Mouse (Mus musculus) limb, embryonic 11.5 days (tissue): ENCODE measurements around the gene Cdc42ep3. TPM values are rescaled to one million over a fixed set of nuclear protein-coding genes. Genes with fewer than 3 reads are reported as not detected.

Experiments used
- ATAC-seq: fragments of 200-750 bp; cut with Nextera tagmentation; 2 replicates; pipeline ENCODE4 v1.8.0; 2017; ENCODE audit warnings: low read depth; ENCODE audit not compliant: insufficient number of reproducible peaks, low FRiP score, low TSS enrichment
- DNase-seq: peaks from one replicate; pipeline ENCODE4 v3.0.0-alpha.2; 2015; ENCODE audit warnings: low spot score
- H3K27ac ChIP-seq: fragments of 300-500 bp; sonication (generic); replicated peaks from 2 replicates; pipeline ENCODE4 v1.5.1; 2014; ENCODE audit warnings: low read depth, mild to moderate bottlenecking, low read length
- H3K27me3 ChIP-seq: fragments of 300-500 bp; sonication (generic); 2 replicates; pipeline ENCODE4 v1.6.1; 2014; ENCODE audit warnings: mild to moderate bottlenecking, low read length, mixed read lengths; ENCODE audit not compliant: control insufficient read depth, insufficient read depth
- H3K36me3 ChIP-seq: fragments of 300-500 bp; sonication (generic); 2 replicates; pipeline ENCODE4 v1.6.1; 2014; ENCODE audit warnings: mild to moderate bottlenecking, low read length, moderate library complexity, mixed read lengths; ENCODE audit not compliant: control insufficient read depth, insufficient read depth
- H3K4me1 ChIP-seq: fragments of 300-500 bp; sonication (generic); 2 replicates; pipeline ENCODE4 v1.6.1; 2014; ENCODE audit warnings: low read length, mixed read lengths; ENCODE audit not compliant: control insufficient read depth, insufficient read depth
- H3K4me2 ChIP-seq: fragments of 300-500 bp; sonication (generic); 2 replicates; pipeline ENCODE4 v1.6.1; 2014; ENCODE audit warnings: low read depth, mild to moderate bottlenecking, moderate library complexity; ENCODE audit not compliant: severe bottlenecking
- H3K4me3 ChIP-seq: fragments of 300-500 bp; sonication (generic); 2 replicates; pipeline ENCODE4 v1.5.1; 2014; ENCODE audit warnings: low read depth, low read length
- H3K9ac ChIP-seq: fragments of 300-500 bp; sonication (generic); 2 replicates; pipeline ENCODE4 v1.6.1; 2014; ENCODE audit warnings: mild to moderate bottlenecking, low read length
- H3K9me3 ChIP-seq: fragments of 300-500 bp; sonication (generic); 2 replicates; pipeline ENCODE4 v1.6.1; 2016; ENCODE audit warnings: low read length; ENCODE audit not compliant: control insufficient read depth
- WGBS: fragments of 180-500 bp; shearing (Covaris S2); extraction: QIAGEN DNeasy Blood & Tissue Kit; methylation state at CpG from one replicate; pipeline ENCODE4 v1.1.7; 2014; 5-methylcytosine and 5-hydroxymethylcytosine counted together
- polyA plus RNA-seq: library from polyadenylated mRNA; unstranded; fragments of >200 nt; fragmentation: Nextera tagmentation; extraction: Ambion mirVana; gene quantifications from 2 replicates; pipeline ENCODE4 v1.2.1, GENCODE M21; 2014

The Cdc42ep3 gene
- polyA plus RNA-seq, 1 experiment from 2014 or later = 62.0 TPM

DNA sequence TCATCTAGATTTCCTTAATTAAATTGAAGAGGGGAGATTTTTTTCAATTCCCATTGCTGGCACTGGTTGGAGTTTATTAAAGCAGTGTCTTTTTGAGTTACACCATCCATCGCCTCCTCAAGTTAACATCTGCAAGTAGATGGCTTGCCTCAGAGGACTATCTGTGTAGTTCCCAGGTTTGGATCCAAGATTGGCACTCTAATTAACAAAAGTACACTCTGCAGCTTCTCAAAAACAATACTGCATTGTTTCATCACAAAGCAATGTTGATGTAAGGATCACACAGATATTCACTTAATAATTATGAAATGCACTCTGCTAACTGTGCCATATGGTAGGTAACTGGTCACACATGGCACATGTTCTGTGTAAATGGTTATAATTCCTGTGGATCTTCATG lies 45.4 kb downstream of the Cdc42ep3 start:
- Histone ChIP-seq H3K36me3 (no peaks in the 10 kb centered on the region), H3K9me3 (no peaks in the 10 kb centered on the region), H3K4me3 (no peak overlapping the region), H3K27ac (no peak overlapping the region), H3K9ac (no peak overlapping the region), H3K27me3 (no peaks in the 10 kb centered on the region), H3K4me1 (no peaks in the 10 kb centered on the region), H3K4me2 (no peak overlapping the region)
- WGBS = 92% methylated on average over 1 of the region's 1 CpGs
- DNase-seq = no peak
- no peak for ATAC-seq

DNA sequence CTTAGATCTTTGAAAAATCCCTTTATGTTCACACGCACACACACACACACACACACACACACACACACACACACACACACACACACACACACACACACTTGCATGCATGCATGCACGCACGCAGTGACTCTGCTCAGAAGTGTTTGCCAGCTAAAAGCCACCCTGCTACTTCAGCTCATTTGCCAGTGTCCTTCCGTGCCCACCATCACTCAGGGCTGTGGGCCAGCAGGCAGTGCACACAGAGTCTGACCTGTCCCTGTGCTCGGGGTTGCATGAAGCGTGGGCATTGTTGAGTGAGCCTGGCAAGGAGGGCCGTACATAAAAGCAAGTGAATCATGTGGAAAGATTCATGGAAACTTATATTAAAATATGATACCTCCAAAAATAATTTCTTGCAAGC lies 49.2 kb downstream of the Cdc42ep3 start:
- no peaks in the 10 kb centered on the region for H3K27me3 ChIP-seq
- H3K9me3 ChIP-seq = no peaks in the 10 kb centered on the region
- H3K4me2 ChIP-seq = no peak overlapping the region
- no peak overlapping the region for H3K9ac ChIP-seq
- H3K27ac ChIP-seq = no peak overlapping the region
- no peak for DNase-seq
- no peak overlapping the region for H3K4me3 ChIP-seq
- ATAC-seq = no peak
- H3K4me1 ChIP-seq = no peaks in the 10 kb centered on the region
- H3K36me3 ChIP-seq = no peaks in the 10 kb centered on the region
- WGBS = 88% methylated on average over 7 of the region's 7 CpGs

DNA sequence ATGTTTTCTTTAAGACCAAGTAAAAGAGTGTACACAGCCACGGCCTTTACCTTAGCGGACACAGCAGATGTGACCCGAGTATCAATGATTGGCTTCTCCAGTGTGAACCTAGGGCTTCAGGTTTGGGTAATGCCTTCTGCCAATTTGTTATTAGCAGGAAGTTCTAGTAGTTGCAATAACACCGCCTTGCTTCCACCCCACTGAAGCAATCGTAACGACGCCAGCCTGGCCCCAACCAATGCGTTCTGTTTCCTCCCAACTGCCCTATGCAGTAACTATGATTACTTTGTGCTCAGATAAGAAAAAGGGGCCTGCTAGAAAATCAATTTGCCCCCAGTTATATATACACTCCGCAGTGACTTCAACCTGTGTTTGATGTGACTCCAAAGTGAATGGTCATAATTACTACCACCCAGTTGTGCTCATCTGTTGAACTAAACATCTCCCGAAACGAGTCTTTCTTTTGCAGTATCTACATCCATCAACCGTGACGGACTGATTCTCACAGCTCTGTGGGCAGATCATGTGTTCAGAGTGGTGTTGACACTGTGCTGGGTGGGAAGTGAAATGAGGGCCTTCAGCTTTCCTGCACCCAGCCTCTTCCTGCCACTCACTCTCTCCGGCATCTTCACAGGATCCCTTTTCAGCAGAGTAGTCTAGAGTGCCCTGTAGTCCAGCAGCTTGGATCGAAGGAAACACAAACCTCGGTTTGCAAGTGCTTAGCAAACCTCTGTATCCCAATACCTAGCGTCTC lies 51.0 kb downstream of the Cdc42ep3 start:
- DNase-seq = no peak
- Histone ChIP-seq H3K4me1 (no peaks in the 10 kb centered on the region), H3K36me3 (no peaks in the 10 kb centered on the region), H3K4me3 (no peak overlapping the region), H3K27me3 (no peaks in the 10 kb centered on the region), H3K9me3 (no peaks in the 10 kb centered on the region), H3K4me2 (no peak overlapping the region), H3K9ac (no peak overlapping the region), H3K27ac (no peak overlapping the region)
- WGBS = 91% methylated on average over 17 of the region's 17 CpGs
- ATAC-seq = no peak

DNA sequence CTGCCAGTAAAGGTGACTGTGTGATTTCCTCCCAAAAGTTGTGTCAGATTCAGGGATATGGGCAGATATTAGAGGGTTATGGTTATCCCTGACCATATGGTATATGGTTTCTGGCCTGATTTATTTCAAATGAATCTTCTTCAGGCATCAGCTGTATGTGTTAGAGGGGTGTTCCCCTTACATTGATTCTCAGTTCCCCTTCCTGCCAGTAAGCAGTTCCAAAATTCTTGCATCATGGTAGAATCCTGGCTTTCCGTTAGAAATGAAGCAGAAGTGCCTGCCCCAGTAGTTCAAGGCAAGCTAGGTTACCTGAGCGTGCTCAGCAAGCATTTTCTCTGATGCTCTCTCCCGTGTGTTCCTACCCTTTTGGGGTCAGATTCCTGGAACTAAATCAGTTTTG lies 51.7 kb downstream of the Cdc42ep3 start:
- Histone ChIP-seq H3K4me3 (no peak overlapping the region), H3K9me3 (no peaks in the 10 kb centered on the region), H3K36me3 (no peaks in the 10 kb centered on the region), H3K27ac (no peak overlapping the region), H3K9ac (no peak overlapping the region), H3K4me2 (no peak overlapping the region), H3K27me3 (no peaks in the 10 kb centered on the region), H3K4me1 (no peaks in the 10 kb centered on the region)
- 95% methylated on average over 3 of the region's 3 CpGs for WGBS
- ATAC-seq (no peak), DNase-seq (no peak)

DNA sequence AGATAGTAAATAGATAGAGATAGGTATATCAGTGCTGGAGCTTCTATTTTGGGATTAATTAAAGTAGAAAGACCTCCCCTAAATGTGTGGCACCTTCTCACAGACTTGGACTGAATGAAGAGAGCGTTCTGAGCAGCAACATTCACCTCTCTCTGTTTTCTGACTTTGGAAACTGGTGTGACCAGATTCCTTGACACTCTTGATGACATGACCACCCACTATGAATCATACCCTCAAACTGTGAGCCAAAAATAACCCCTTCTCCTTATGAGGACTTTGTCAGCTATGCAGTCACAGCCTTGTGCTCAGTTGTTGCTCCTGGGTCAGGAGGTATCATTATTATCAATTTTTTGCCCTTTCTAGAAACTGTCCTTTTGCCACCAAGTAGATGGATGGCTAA lies 55.0 kb downstream of the Cdc42ep3 start:
- DNase-seq (no peak), ATAC-seq (no peak)
- Histone ChIP-seq H3K9ac (no peak overlapping the region), H3K4me2 (no peak overlapping the region), H3K4me1 (no peaks in the 10 kb centered on the region), H3K27ac (no peak overlapping the region), H3K36me3 (no peaks in the 10 kb centered on the region), H3K9me3 (no peaks in the 10 kb centered on the region), H3K4me3 (no peak overlapping the region), H3K27me3 (no peaks in the 10 kb centered on the region)
- 82% methylated on average over 1 of the region's 1 CpGs for WGBS

DNA sequence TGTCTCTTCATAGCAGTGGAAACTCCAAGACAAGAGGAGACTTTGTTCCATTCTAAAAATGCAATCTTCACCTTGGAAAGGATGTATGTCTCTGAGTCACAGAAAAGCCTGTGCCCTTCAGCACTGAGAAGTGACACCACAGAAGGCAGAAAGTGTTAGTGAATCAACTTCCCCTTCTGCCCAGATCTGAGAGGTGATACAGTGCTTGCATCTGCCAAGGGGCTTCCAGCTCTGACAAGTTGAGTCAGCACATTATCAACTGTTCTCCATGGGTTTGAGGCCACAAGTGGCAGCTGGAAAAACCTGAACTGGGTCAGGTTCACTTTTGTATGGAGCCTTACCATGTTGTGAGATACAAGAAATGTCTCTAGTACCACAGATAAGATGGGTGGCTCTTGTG lies 55.9 kb downstream of the Cdc42ep3 start:
- no peaks in the 10 kb centered on the region for H3K4me1 ChIP-seq
- no peak overlapping the region for H3K4me2 ChIP-seq
- H3K9me3 ChIP-seq = no peaks in the 10 kb centered on the region
- ATAC-seq = no peak
- no peaks in the 10 kb centered on the region for H3K36me3 ChIP-seq
- no peak overlapping the region for H3K4me3 ChIP-seq
- no peak overlapping the region for H3K9ac ChIP-seq
- H3K27ac ChIP-seq = no peak overlapping the region
- no peak for DNase-seq
- H3K27me3 ChIP-seq = no peaks in the 10 kb centered on the region

DNA sequence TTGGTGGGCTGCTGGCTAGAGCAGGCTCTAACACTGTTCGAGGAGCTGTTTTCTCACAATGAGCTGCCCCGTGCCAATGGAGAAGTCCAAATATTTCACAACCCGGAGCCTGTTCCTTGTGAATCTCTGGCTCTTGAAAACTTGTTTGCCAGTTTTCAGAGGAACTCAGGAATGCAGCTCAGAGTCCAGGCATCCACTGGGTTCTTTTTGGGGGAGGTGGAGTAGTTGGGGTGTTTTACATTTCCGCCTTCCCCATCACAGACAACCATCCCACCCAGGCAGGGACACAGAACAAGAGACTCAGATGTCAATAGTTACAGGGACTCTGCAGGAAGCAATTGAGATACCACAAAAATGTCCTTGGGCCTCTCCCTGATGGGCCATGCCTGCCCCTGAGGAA lies 59.0 kb downstream of the Cdc42ep3 start:
- Histone ChIP-seq H3K4me2 (no peak overlapping the region), H3K9me3 (no peaks in the 10 kb centered on the region), H3K27ac (no peak overlapping the region), H3K4me3 (no peak overlapping the region), H3K36me3 (no peaks in the 10 kb centered on the region), H3K27me3 (no peaks in the 10 kb centered on the region), H3K4me1 (no peaks in the 10 kb centered on the region), H3K9ac (no peak overlapping the region)
- 86% methylated on average over 4 of the region's 4 CpGs for WGBS
- DNase-seq = no peak
- ATAC-seq = no peak

DNA sequence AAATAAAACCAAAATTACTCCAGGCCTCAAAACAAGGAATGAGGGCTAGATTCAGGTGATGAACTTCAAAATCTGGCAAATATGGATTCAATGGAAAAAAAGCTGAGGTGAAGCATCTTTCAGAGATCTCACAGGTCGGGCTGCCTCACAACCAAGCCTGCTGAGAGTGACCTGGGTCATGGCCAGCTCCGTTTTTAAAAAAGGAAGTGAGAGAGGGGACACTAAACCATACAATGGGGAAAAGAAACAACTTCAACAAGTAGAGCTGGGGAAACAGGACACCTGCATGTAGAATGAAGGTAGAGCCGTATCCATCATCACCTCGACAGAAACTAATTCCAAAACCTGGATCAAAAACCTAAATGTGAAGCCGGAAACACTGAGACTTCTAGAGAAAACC lies 63.2 kb downstream of the Cdc42ep3 start:
- WGBS = 83% methylated on average over 5 of the region's 5 CpGs
- no peaks in the 10 kb centered on the region for H3K36me3 ChIP-seq
- ATAC-seq = no peak
- H3K27me3 ChIP-seq = no peaks in the 10 kb centered on the region
- no peaks in the 10 kb centered on the region for H3K4me1 ChIP-seq
- no peaks in the 10 kb centered on the region for H3K9me3 ChIP-seq
- no peak overlapping the region for H3K9ac ChIP-seq
- no peak overlapping the region for H3K4me2 ChIP-seq
- no peak for DNase-seq
- H3K27ac ChIP-seq = no peak overlapping the region
- no peak overlapping the region for H3K4me3 ChIP-seq

DNA sequence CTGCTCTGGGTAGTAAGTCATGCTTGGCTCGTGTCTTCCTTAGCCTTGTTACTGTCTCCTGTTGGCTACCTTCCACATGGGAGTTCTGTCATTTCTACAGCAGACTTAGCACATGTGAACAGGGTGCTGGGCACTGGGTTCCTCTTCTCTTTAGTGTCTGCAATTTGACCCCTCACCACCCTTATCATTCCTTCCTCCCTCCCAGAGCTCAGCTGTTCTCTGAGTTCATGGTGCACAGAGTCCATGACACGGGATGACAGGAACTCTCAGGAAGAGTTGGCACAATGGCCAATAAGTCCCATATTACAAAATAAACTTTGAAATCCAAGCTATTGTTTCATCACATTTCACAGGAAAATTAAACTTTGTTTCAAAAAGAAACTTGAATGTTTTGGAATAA lies 64.2 kb downstream of the Cdc42ep3 start:
- Histone ChIP-seq H3K9me3 (no peaks in the 10 kb centered on the region), H3K4me2 (no peak overlapping the region), H3K27me3 (no peaks in the 10 kb centered on the region), H3K36me3 (no peaks in the 10 kb centered on the region), H3K9ac (no peak overlapping the region), H3K4me1 (no peaks in the 10 kb centered on the region), H3K27ac (no peak overlapping the region), H3K4me3 (no peak overlapping the region)
- ATAC-seq (no peak), DNase-seq (no peak)
- 81% methylated on average over 2 of the region's 2 CpGs for WGBS
